8 mouse cellular contexts compared by ENCODE assay signal in the genomic region with DNA sequence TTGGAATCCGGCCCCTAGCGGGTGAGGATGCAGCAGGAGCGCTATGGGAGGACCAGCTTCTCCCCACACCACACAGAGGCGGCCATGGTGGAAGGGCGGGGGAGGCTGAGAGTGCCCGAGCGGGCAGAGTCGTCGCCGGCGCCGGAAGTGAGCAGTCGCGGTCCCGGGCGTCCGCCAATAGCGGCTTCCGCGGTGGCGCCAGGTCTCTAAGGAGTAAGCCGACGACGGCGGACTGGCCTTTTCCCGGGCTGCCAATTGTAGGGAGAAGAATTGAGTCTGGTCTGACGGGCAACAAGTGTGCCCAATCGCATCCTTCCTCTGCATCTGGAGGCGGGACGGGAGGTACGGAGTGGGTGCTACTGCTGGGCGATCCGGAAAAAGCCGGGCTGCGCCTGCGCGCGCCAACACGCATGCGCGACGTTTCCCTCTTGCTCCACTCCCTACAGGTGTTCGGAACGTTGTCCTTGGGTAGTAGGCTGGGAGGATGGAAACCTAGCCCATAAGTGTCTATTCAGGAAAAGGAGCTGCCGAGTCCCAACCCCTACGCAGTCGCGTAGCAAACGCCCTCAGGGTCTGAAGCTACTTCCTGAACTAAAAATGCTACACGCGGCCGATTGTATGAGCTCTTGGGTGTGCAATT. TPM values are rescaled to one million over a fixed set of nuclear protein-coding genes. Genes with fewer than 3 reads are reported as not detected.
DNase-seq lines count a peak whose midpoint lies in the region; ATAC-seq lines count a peak whose summit lies in the region.

A gene (minus strand): TSS at position 242 of the 640 bp plus-strand sequence.

- peak; percentile 96 for ATAC-seq in megakaryocyte progenitor cell, adult 5-6 weeks (replicated peaks; ENCODE audit: poor library complexity)

- peak; percentile 99 for DNase-seq in adipocyte (ENCODE audit: low spot score)
- peak; percentile 100 for DNase-seq in embryo, embryonic 10 days (ENCODE audit: low spot score)
- DNase-seq in gastrocnemius, postnatal 10 days, result peak; percentile 98
- DNase-seq in induced T-regulatory cell, adult 2 months (ENCODE audit: low read depth), result peak; percentile 98
- peak; percentile 100 for DNase-seq in left cerebral cortex, adult 9 months (ENCODE audit: low spot score in 2 of 2)
- DNase-seq in right cerebral cortex, postnatal 14 days, result peak; percentile 98
- DNase-seq in urinary bladder, postnatal 36 days (ENCODE audit: low spot score in 2 of 2), result peak; percentile 100

RNA-seq across cellular contexts. Expression of the gene that starts here (rescaled TPM):
- 10 to 100 TPM; 18.4 to 24.3 TPM for total RNA-seq in gastrocnemius, postnatal 10 days (2021)
- total RNA-seq in megakaryocyte progenitor cell, adult 5-6 weeks (2015), result 17.5 and 20.2 TPM in 2 replicates
- 21.6 and 24.7 TPM in 2 replicates for total RNA-seq in megakaryocyte progenitor cell, adult 5-6 weeks (2017)

Comparison
In these comparisons a context has a peak if more than half of its experiments do, and no peak if none do; other contexts are left out.
1. Peak in every context shown above with its lines: DNase-seq and ATAC-seq.